ENCODE assay signal across 16 mouse cellular contexts in the genomic region with DNA sequence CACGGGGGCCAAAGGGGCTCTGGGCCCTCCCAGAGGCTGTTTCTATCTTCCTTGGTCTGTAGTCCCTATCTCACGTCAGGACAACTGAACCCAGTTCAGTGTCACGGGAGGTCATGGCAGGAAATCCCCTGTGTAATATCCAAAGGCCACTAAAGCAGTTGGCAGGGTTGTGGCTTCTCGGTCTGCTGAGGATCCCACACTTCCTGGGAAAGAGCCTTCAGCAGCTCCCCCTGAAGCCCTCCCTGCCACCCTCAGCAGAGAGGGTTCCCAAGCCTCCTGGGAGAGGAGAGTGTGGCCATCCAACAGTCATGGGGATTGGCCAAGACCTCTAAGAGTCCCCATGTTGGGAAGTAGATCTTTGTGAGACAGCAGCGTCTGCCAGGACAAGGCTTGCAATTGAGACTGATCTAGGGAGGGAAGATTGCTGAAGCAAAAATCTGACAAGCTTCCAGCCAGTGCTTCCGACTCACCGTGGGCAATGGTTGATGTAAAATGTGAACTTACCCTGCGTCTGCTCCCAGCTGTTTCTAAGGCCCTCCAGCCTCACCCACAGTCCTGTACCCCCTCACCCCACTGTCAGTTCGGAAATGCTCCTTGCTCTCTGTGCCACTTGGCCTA.
DNase-seq lines count a peak whose midpoint lies in the region; ATAC-seq and TF ChIP-seq lines count a peak whose summit lies in the region.
"Had no signal": no experiment of that assay in that cellular context is flagged by ENCODE, and none has a peak within 500 bp of the region (broad histone marks: within the 10 kb centered on the region; RNA-seq: fewer than 3 reads in every experiment).

No protein-coding gene starts in this region.

- H3K9ac ChIP-seq in forebrain, embryonic 15.5 days (replicated peaks) = no peak overlapping the region
- no peak overlapping the region for H3K9ac ChIP-seq in hindbrain, embryonic 11.5 days (ENCODE audit: low read depth, low read length)
- no peak overlapping the region for H3K9ac ChIP-seq in hindbrain, embryonic 12.5 days
- H3K9ac ChIP-seq in midbrain, embryonic 11.5 days (ENCODE audit: low read length) = no peak overlapping the region
- H3K9ac ChIP-seq: neural tube, embryonic 12.5 days; stomach, embryonic 15.5 days had no signal

- peaks cover 20% of the 10 kb centered on the region for H3K4me1 ChIP-seq in forebrain, embryonic 15.5 days
- H3K4me1 ChIP-seq in forebrain, embryonic 10.5 days = peaks cover 11% of the 10 kb centered on the region
- H3K4me1 ChIP-seq in hindbrain, embryonic 11.5 days (replicated peaks; ENCODE audit: control insufficient read depth, insufficient read depth, low read length) = no peaks in the 10 kb centered on the region
- H3K4me1 ChIP-seq in hindbrain, embryonic 12.5 days = no peaks in the 10 kb centered on the region; the same call in 1 of the 2 replicates
- H3K4me1 ChIP-seq in cortical plate, adult 2 months (ENCODE audit: control insufficient read depth, insufficient read depth, low read length) = peaks cover 33% of the 10 kb centered on the region
- no peaks in the 10 kb centered on the region for H3K4me1 ChIP-seq in midbrain, embryonic 11.5 days (ENCODE audit: control insufficient read depth, insufficient read depth, low read length)
- H3K4me1 ChIP-seq: stomach, embryonic 15.5 days had no signal

- no peak for ATAC-seq in forebrain, embryonic 15.5 days (replicated peaks)
- ATAC-seq in hindbrain, embryonic 11.5 days (ENCODE audit: low FRiP score) = no peak
- no peak for ATAC-seq in hindbrain, embryonic 12.5 days (ENCODE audit: low FRiP score)
- ATAC-seq in midbrain, embryonic 11.5 days (ENCODE audit: low FRiP score) = no peak
- ATAC-seq: inflammation-experienced regulatory T-cells, adult 6 months had no signal

- no peak for TF ChIP-seq CTCF in cortical plate, adult 2 months (IDR thresholded peaks at IDR 0.05; ENCODE audit: extremely low read depth, insufficient read depth, low read length)

- H3K9me3 ChIP-seq in forebrain, embryonic 15.5 days = no peaks in the 10 kb centered on the region
- H3K9me3 ChIP-seq in forebrain, embryonic 10.5 days = no peaks in the 10 kb centered on the region
- H3K9me3 ChIP-seq in hindbrain, embryonic 11.5 days (ENCODE audit: control insufficient read depth, low read length) = no peaks in the 10 kb centered on the region
- no peaks in the 10 kb centered on the region for H3K9me3 ChIP-seq in hindbrain, embryonic 12.5 days (replicated peaks)
- no peaks in the 10 kb centered on the region for H3K9me3 ChIP-seq in midbrain, embryonic 11.5 days (ENCODE audit: control insufficient read depth, low read length)
- H3K9me3 ChIP-seq: neural tube, embryonic 12.5 days; stomach, embryonic 15.5 days had no signal

- no peak for DNase-seq in forebrain, embryonic 10.5 days (ENCODE audit: extremely low spot score, low spot score)
- no peak for DNase-seq in hindbrain, embryonic 11.5 days (ENCODE audit: low spot score)
- DNase-seq in 3T3-L1 (ENCODE audit: low read depth, low spot score) = peak; percentile 2
- no peak for DNase-seq in lung, postnatal 4 days
- no peak for DNase-seq in midbrain, embryonic 11.5 days (ENCODE audit: low spot score, missing footprints)
- DNase-seq: adrenal gland, adult 8-10 months; cerebellum, adult 9-10 months; kidney, adult 9 months; lung, adult 18-20 months; right cerebral cortex, postnatal 4 days had no signal

- TF ChIP-seq POLR2A in cortical plate, adult 2 months (IDR thresholded peaks at IDR 0.05; ENCODE audit: extremely low read depth, insufficient read depth, low read length) = no peak

- H3K4me2 ChIP-seq in forebrain, embryonic 15.5 days (replicated peaks) = no peak overlapping the region
- no peak overlapping the region for H3K4me2 ChIP-seq in hindbrain, embryonic 11.5 days (replicated peaks; ENCODE audit: low read depth, low read length)
- no peak overlapping the region for H3K4me2 ChIP-seq in hindbrain, embryonic 12.5 days (replicated peaks)
- no peak overlapping the region for H3K4me2 ChIP-seq in midbrain, embryonic 11.5 days
- H3K4me2 ChIP-seq: neural tube, embryonic 12.5 days; stomach, embryonic 15.5 days had no signal

- no peak overlapping the region for H3K4me3 ChIP-seq in forebrain, embryonic 15.5 days
- H3K4me3 ChIP-seq in forebrain, embryonic 10.5 days = no peak overlapping the region
- H3K4me3 ChIP-seq in hindbrain, embryonic 11.5 days (ENCODE audit: low read depth, low read length) = no peak overlapping the region
- H3K4me3 ChIP-seq in hindbrain, embryonic 12.5 days = no peak overlapping the region
- H3K4me3 ChIP-seq in cortical plate, adult 2 months (ENCODE audit: insufficient read depth, low read length) = no peak overlapping the region
- H3K4me3 ChIP-seq in midbrain, embryonic 11.5 days (ENCODE audit: low read depth, low read length) = no peak overlapping the region
- H3K4me3 ChIP-seq: neural tube, embryonic 12.5 days; stomach, embryonic 15.5 days had no signal

- WGBS in forebrain, embryonic 15.5 days = 73% methylated on average over 9 of the region's 9 CpGs
- WGBS in forebrain, embryonic 10.5 days = 76% methylated on average over 9 of the region's 9 CpGs
- 77% methylated on average over 9 of the region's 9 CpGs for WGBS in hindbrain, embryonic 11.5 days
- 75% methylated on average over 9 of the region's 9 CpGs for WGBS in hindbrain, embryonic 12.5 days
- WGBS in midbrain, embryonic 11.5 days = 76% methylated on average over 9 of the region's 9 CpGs

- peak overlapping the region; percentile 67 for H3K27ac ChIP-seq in forebrain, embryonic 15.5 days (replicated peaks)
- no peak overlapping the region for H3K27ac ChIP-seq in forebrain, embryonic 10.5 days
- H3K27ac ChIP-seq in hindbrain, embryonic 11.5 days (ENCODE audit: low read depth, low read length) = 0 out of 2 replicates have a peak overlapping the region, but pooled peaks have one; percentile 21
- no peak overlapping the region for H3K27ac ChIP-seq in hindbrain, embryonic 12.5 days
- H3K27ac ChIP-seq in cortical plate, adult 2 months (ENCODE audit: insufficient read depth, low read length) = peak overlapping the region; percentile 71
- H3K27ac ChIP-seq in midbrain, embryonic 11.5 days (ENCODE audit: low read depth, low read length) = no peak overlapping the region
- H3K27ac ChIP-seq: neural tube, embryonic 12.5 days; stomach, embryonic 15.5 days had no signal

- no peaks in the 10 kb centered on the region for H3K36me3 ChIP-seq in forebrain, embryonic 15.5 days
- H3K36me3 ChIP-seq in forebrain, embryonic 10.5 days (replicated peaks) = no peaks in the 10 kb centered on the region
- no peaks in the 10 kb centered on the region for H3K36me3 ChIP-seq in hindbrain, embryonic 11.5 days (ENCODE audit: control insufficient read depth, insufficient read depth, low read length)
- no peaks in the 10 kb centered on the region for H3K36me3 ChIP-seq in hindbrain, embryonic 12.5 days
- H3K36me3 ChIP-seq in midbrain, embryonic 11.5 days (ENCODE audit: control insufficient read depth, insufficient read depth, low read length) = no peaks in the 10 kb centered on the region
- H3K36me3 ChIP-seq: neural tube, embryonic 12.5 days; stomach, embryonic 15.5 days had no signal

- H3K27me3 ChIP-seq in forebrain, embryonic 15.5 days = no peaks in the 10 kb centered on the region
- H3K27me3 ChIP-seq in forebrain, embryonic 10.5 days (ENCODE audit: poor library complexity, severe bottlenecking) = no peaks in the 10 kb centered on the region
- H3K27me3 ChIP-seq in hindbrain, embryonic 11.5 days (ENCODE audit: control insufficient read depth, insufficient read depth, low read length) = no peaks in the 10 kb centered on the region
- no peaks in the 10 kb centered on the region for H3K27me3 ChIP-seq in hindbrain, embryonic 12.5 days
- H3K27me3 ChIP-seq in midbrain, embryonic 11.5 days (ENCODE audit: control insufficient read depth, insufficient read depth, low read length) = no peaks in the 10 kb centered on the region
- H3K27me3 ChIP-seq: neural tube, embryonic 12.5 days; stomach, embryonic 15.5 days had no signal

Comparison
In these comparisons a context has a peak if more than half of its experiments do, and no peak if none do; other contexts are left out.
1. H3K27ac ChIP-seq: peak in forebrain, embryonic 15.5 days (single experiment), hindbrain, embryonic 11.5 days (single experiment) and cortical plate, adult 2 months (single experiment); none in forebrain, embryonic 10.5 days (single experiment), hindbrain, embryonic 12.5 days (single experiment) and midbrain, embryonic 11.5 days (single experiment).